Mouse (Mus musculus): ENCODE measurements around the gene Tmem79.
"Not testable (repeated sequence)": the region's sequence is repeated elsewhere in the genome, so short reads cannot be mapped to it uniquely, and the experiment has no call there.

The Tmem79 gene

DNA sequence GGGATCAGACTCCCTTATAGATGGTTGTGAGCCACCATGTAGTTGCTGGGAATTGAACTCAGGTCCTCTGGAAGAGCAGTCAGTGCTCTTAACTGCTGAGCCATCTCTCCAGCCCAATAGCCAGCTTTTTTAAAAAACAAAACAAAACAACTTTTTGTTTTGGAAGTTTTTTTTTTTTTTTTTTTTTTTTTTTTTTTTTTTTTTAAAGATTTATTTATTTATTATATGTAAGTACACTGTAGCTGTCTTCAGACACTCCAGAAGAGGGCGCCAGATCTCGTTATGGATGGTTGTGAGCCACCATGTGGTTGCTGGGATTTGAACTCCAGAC is 50.4 kb downstream of the Tmem79 start:
- not testable (repeated sequence) for DNase-seq (ENCODE audit: low spot score in 2 of 2)

DNA sequence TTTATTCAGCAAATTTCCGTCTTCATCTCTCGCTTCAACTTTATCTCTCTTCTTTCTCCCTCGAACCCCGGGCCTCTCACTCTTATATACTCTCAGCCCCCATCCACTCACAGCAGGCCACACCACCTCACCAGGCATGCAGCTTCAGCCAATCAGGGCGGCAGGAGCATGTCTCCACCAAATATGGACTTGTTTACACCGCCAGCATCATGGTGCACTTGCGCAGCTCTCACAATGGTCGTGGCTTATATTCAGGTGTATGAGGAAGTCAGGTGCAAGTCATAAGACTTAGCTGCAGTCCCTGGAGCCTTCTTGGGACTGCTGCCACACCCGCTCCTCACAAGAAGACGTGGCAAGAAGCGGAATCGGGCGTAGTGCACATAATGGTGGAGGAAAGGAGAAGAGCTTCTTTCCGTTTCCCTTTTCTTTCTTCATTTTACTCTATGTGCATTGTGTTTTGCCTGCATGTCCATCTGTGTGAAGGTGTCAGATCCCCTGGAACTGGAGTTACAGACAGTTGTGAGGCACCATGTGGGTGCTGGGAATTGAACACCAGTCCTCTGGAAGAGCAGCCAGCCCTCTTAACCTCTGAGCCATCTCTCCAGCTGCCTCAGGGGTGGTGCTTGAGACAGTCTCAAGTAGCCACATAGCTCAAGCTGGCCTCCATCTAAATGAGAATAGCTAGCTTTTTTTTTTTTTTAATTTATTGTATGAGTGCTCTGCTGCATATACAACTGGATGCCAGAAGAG is 51.0 kb downstream of the Tmem79 start:
- DNase-seq (ENCODE audit: low spot score in 2 of 2), result not testable (repeated sequence)

DNA sequence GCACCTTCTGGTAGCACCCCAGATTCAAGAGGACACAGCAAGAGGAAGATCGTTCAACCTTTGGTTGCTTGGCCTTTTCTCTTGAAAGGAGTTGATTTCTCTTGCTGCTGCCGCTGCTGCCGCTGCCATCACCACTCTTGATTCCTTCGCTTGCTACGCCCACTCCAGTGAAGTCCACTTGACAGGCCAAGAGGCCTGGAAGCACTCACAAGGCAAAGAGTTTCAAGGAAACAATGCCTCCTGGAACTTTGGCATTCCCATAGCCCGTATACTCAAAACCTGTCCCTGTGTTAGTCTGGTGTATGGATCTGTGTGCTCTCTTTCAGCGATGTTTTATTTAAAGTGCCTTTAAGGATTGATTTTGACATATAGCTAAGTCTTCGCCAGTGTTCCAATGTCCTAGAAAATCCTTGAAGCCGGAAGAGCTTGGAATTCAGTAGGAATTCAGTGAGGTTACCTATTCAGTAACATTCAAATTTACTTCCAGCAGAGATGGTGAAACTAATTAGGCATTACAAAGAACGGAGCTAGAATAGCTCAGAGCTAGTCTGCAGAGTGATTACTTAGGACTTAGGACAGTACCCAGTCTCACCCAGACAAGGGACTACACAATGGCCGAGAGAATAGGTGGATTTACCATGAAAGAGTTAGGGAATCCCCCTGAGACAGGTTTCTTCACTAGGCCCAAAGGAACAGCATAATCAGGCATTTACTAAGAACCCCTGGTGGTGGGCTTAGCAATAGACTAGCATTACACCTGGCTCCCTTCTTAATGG is 54.6 kb downstream of the Tmem79 start:
- DNase-seq (ENCODE audit: low spot score in 2 of 2), result not testable (repeated sequence)

DNA sequence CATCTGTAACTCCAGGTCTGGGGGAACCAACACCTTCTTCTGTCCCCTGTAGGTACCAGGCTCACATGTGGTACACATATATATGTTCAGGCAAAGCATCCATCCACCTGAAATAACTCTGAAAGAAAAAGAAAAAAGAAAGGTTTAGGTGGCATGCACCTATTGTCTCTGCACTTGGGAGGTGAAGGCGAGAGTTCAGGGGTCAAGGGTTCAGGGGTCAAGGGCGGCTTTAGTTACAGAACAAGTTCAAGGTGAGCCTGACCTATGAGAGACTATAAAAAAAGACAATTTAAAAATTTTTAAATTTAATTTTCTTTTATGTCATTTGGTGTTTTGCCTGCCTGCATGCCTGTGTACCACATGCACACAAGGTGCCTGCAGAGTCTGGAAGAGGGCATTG is 55.9 kb downstream of the Tmem79 start:
- no peak for DNase-seq (ENCODE audit: low spot score in 2 of 2)

Data from spleen, postnatal 36 days (tissue).